Mouse (Mus musculus) heart, adult 2 months (tissue): ENCODE data around the gene Rapgef1. TPM values are rescaled to one million over a fixed set of nuclear protein-coding genes. Genes with fewer than 3 reads are reported as not detected.

Experiments used
- DNase-seq, 2 experiments: peaks; one replicate each; pipeline ENCODE4 v3.0.0; 2021
- H3K27ac ChIP-seq: fragments of 200-600 bp; 2 replicates; pipeline ENCODE4 v1.8.1; 2022
- H3K27me3 ChIP-seq: fragments of 200-500 bp; 2 replicates; pipeline ENCODE4 v1.6.1; 2012; ENCODE audit warnings: mild to moderate bottlenecking, low read length, inconsistent platforms, mixed read lengths; ENCODE audit not compliant: control insufficient read depth, insufficient read depth
- H3K36me3 ChIP-seq: fragments of 200-500 bp; 2 replicates; pipeline ENCODE4 v1.6.1; 2012; ENCODE audit warnings: low read length, inconsistent platforms; ENCODE audit not compliant: control insufficient read depth, insufficient read depth
- H3K4me1 ChIP-seq: fragments of 200-500 bp; 2 replicates; pipeline ENCODE4 v1.6.1; 2011; ENCODE audit warnings: low read length; ENCODE audit not compliant: control insufficient read depth, insufficient read depth
- H3K4me3 ChIP-seq: fragments of 200-600 bp; 2 replicates; pipeline ENCODE4 v1.8.1; 2022
- H3K79me2 ChIP-seq: fragments of 200-500 bp; replicated peaks from 2 replicates; pipeline ENCODE4 v1.6.1; 2012; ENCODE audit warnings: mild to moderate bottlenecking, inconsistent platforms, low read length, moderate library complexity, mixed read lengths; ENCODE audit not compliant: control insufficient read depth, insufficient read depth
- H3K9ac ChIP-seq: fragments of 200-500 bp; 2 replicates; pipeline ENCODE4 v1.6.1; 2012; ENCODE audit warnings: low read depth, mild to moderate bottlenecking, control low read depth, inconsistent platforms, low read length, mixed read lengths
- CTCF ChIP-seq: fragments of 200-600 bp; IDR thresholded peaks from 2 replicates; pipeline ENCODE4 v1.8.1; 2022; ENCODE audit warnings: antibody characterized with exemption, mild to moderate bottlenecking, moderate library complexity
- EP300 ChIP-seq: fragments of 200-500 bp; IDR thresholded peaks from 2 replicates; pipeline ENCODE4 v1.6.1; 2011; ENCODE audit warnings: low read depth, low read length, control low read depth; ENCODE audit not compliant: insufficient read depth
- POLR2A ChIP-seq: fragments of 200-500 bp; IDR thresholded peaks from 2 replicates; pipeline ENCODE4 v1.6.1; 2011; ENCODE audit warnings: mild to moderate bottlenecking, low read depth, low read length, control low read depth; ENCODE audit not compliant: insufficient read depth
- WGBS: fragments of 180-500 bp; shearing (Covaris S2); methylation state at CpG from one replicate; pipeline ENCODE4 v1.1.7; 2018; 5-methylcytosine and 5-hydroxymethylcytosine counted together
- intact Hi-C: fragments of 180-260 bp; cut with DNase I; formaldehyde crosslinking; loops from one replicate; pipeline ENCODE4 v1.15.1; 2025
- polyA plus RNA-seq: library from polyadenylated mRNA; depleted of rRNA; stranded (reverse); fragments of >200 nt; gene quantifications from 2 replicates; pipeline ENCODE4 v1.2.3, GENCODE M21; 2012
- total RNA-seq, 2 experiments: library from RNA; stranded (reverse); gene quantifications; 2 replicates each; pipeline ENCODE4 v1.2.3; 2021

Rapgef1 gene
- total and polyA plus RNA-seq, 3 experiments: 65.0 to 116 (median 96.7) TPM

GRCm38 (mm10) chr2:29718581-29718980, 99.1 kb downstream of the Rapgef1 start:
- WGBS: 76% methylated on average over 5 of the region's 5 CpGs
- Histone ChIP-seq H3K4me1 (peaks cover 2% of the 10 kb centered on the region; the same call in 1 of the 2 replicates), H3K79me2 (no peaks in the 10 kb centered on the region), H3K27ac (no peak overlapping the region), H3K27me3 (no peaks in the 10 kb centered on the region), H3K9ac (no peak overlapping the region), H3K36me3 (no peaks in the 10 kb centered on the region), H3K4me3 (no peak overlapping the region)
- DNase-seq: no peak
- intact Hi-C loops: no loop called here
- no peak for TF ChIP-seq CTCF
- TF ChIP-seq EP300: no peak
- TF ChIP-seq POLR2A: no peak

GRCm38 (mm10) chr2:29723132-29723531, 103.6 kb downstream of the Rapgef1 start:
- WGBS: 88% methylated on average over 3 of the region's 3 CpGs
- DNase-seq: no peak
- H3K27ac ChIP-seq: no peak overlapping the region
- no peak for TF ChIP-seq EP300
- TF ChIP-seq CTCF: no peak
- no peak for TF ChIP-seq POLR2A
- H3K4me3 ChIP-seq: no peak overlapping the region
- no peaks in the 10 kb centered on the region for H3K4me1 ChIP-seq
- H3K36me3 ChIP-seq: no peaks in the 10 kb centered on the region
- H3K9ac ChIP-seq: no peak overlapping the region
- H3K27me3 ChIP-seq: no peaks in the 10 kb centered on the region
- intact Hi-C loops: no loop called here
- no peaks in the 10 kb centered on the region for H3K79me2 ChIP-seq

GRCm38 (mm10) chr2:29724664-29725365, 105.3 kb downstream of the Rapgef1 start:
- intact Hi-C loops: no loop called here

GRCm38 (mm10) chr2:29729500-29729899, 110.0 kb downstream of the Rapgef1 start:
- intact Hi-C loops: no loop called here
- WGBS: 49% methylated on average over 2 of the region's 2 CpGs
- no peak for DNase-seq
- no peak overlapping the region for H3K9ac ChIP-seq
- H3K27ac ChIP-seq: no peak overlapping the region
- TF ChIP-seq CTCF: no peak
- no peak for TF ChIP-seq EP300
- no peak for TF ChIP-seq POLR2A
- H3K79me2 ChIP-seq: no peaks in the 10 kb centered on the region
- no peaks in the 10 kb centered on the region for H3K27me3 ChIP-seq
- no peaks in the 10 kb centered on the region for H3K36me3 ChIP-seq
- no peaks in the 10 kb centered on the region for H3K4me1 ChIP-seq
- no peak overlapping the region for H3K4me3 ChIP-seq

More at GRCm38 (mm10) chr2:29724664-29725365, 105.3 kb downstream of the Rapgef1 start:
- Histone ChIP-seq H3K4me3 (no peak overlapping the region), H3K27ac (no peak overlapping the region), H3K36me3 (no peaks in the 10 kb centered on the region), H3K79me2 (no peaks in the 10 kb centered on the region), H3K9ac (no peak overlapping the region), H3K27me3 (no peaks in the 10 kb centered on the region), H3K4me1 (no peaks in the 10 kb centered on the region)
- no peak for TF ChIP-seq POLR2A
- no peak for TF ChIP-seq EP300
- no peak for TF ChIP-seq CTCF
- DNase-seq: no peak
- 58% methylated on average over 5 of the region's 5 CpGs for whole genome bisulfite sequencing

- no peaks in the 10 kb centered on the region for H3K36me3 ChIP-seq
- TF ChIP-seq EP300 (no peak), CTCF (peak; percentile 65)
- H3K27me3 ChIP-seq: no peaks in the 10 kb centered on the region
- WGBS: 56% methylated on average over 3 of the region's 3 CpGs
- no peak overlapping the region for H3K27ac ChIP-seq
- no peaks in the 10 kb centered on the region for H3K4me1 ChIP-seq
- no peak overlapping the region for H3K4me3 ChIP-seq
- intact Hi-C loops: loop anchor here (5.0 kb wide), 1 partner anchor 114 kb away; the partner anchor contains the start of gene Rapgef1
- H3K79me2 ChIP-seq: no peaks in the 10 kb centered on the region
- H3K9ac ChIP-seq: no peak overlapping the region
- DNase-seq: peak; percentile 45 to 53
Observed at GRCm38 (mm10) chr2:29731545-29731944, 112.0 kb downstream of the Rapgef1 start.

GRCm38 (mm10) chr2:29732559-29732958, 113.0 kb downstream of the Rapgef1 start:
- WGBS: 89% methylated on average over 10 of the region's 10 CpGs
- TF ChIP-seq CTCF: no peak
- TF ChIP-seq POLR2A: no peak
- TF ChIP-seq EP300: no peak
- Histone ChIP-seq H3K4me1 (no peaks in the 10 kb centered on the region), H3K27ac (no peak overlapping the region), H3K4me3 (no peak overlapping the region), H3K79me2 (no peaks in the 10 kb centered on the region), H3K9ac (no peak overlapping the region), H3K36me3 (no peaks in the 10 kb centered on the region), H3K27me3 (no peaks in the 10 kb centered on the region)
- intact Hi-C loops: loop anchor here (5.0 kb wide), 1 partner anchor 115 kb away; the partner anchor contains the start of gene Rapgef1
- no peak for DNase-seq
